Comparison of ENCODE assay signal across 9 mouse cellular contexts in genomic region chr1:176212922-176213644, GRCm38 (mm10).
DNase-seq lines count a peak whose midpoint lies in the region; ATAC-seq and TF ChIP-seq lines count a peak whose summit lies in the region.
"Had no signal": no experiment of that assay in that cellular context is flagged by ENCODE, and none has a peak within 500 bp of the region (broad histone marks: within the 10 kb centered on the region; RNA-seq: fewer than 3 reads in every experiment).

No protein-coding gene starts in this region.

- WGBS in cerebellum, adult 2 months, result 12% methylated on average over 9 of the region's 9 CpGs
- 55% methylated on average over 9 of the region's 9 CpGs for WGBS in kidney, embryonic 15.5 days
- WGBS in forebrain, postnatal 0 days, result 54% methylated on average over 9 of the region's 9 CpGs
- 58% methylated on average over 9 of the region's 9 CpGs for WGBS in midbrain, embryonic 15.5 days

- H3K4me1 ChIP-seq in cerebellum, adult 2 months (ENCODE audit: control insufficient read depth, insufficient read depth, low read length), result peaks cover 12% of the 10 kb centered on the region; the same call in 1 of the 2 replicates
- H3K4me1 ChIP-seq in kidney, embryonic 15.5 days, result peaks cover 13% of the 10 kb centered on the region
- H3K4me1 ChIP-seq in forebrain, postnatal 0 days (ENCODE audit: insufficient read depth), result 0 out of 2 replicates have a peak, but pooled peaks cover 6% of the 10 kb centered on the region
- H3K4me1 ChIP-seq in midbrain, embryonic 15.5 days, result peaks cover 20% of the 10 kb centered on the region

- peak overlapping the region; percentile 80 for H3K4me3 ChIP-seq in cerebellum, adult 2 months (replicated peaks; ENCODE audit: insufficient read depth, low read depth, low read length)
- H3K4me3 ChIP-seq in kidney, embryonic 15.5 days (replicated peaks), result peak overlapping the region; percentile 22
- no peak overlapping the region for H3K4me3 ChIP-seq in forebrain, postnatal 0 days (ENCODE audit: low read depth, low read length)
- peak overlapping the region; percentile 23 for H3K4me3 ChIP-seq in midbrain, embryonic 15.5 days

- H3K36me3 ChIP-seq in kidney, embryonic 15.5 days, result no peaks in the 10 kb centered on the region
- H3K36me3 ChIP-seq in forebrain, postnatal 0 days (ENCODE audit: insufficient read depth), result no peaks in the 10 kb centered on the region
- no peaks in the 10 kb centered on the region for H3K36me3 ChIP-seq in midbrain, embryonic 15.5 days (replicated peaks)

- no peaks in the 10 kb centered on the region for H3K27me3 ChIP-seq in cerebellum, adult 2 months (ENCODE audit: control insufficient read depth, insufficient read depth, low read length)
- 0 out of 2 replicates have a peak, but pooled peaks cover 4% of the 10 kb centered on the region for H3K27me3 ChIP-seq in kidney, embryonic 15.5 days
- no peaks in the 10 kb centered on the region for H3K27me3 ChIP-seq in forebrain, postnatal 0 days (ENCODE audit: insufficient read depth, low read length)
- no peaks in the 10 kb centered on the region for H3K27me3 ChIP-seq in midbrain, embryonic 15.5 days (replicated peaks)

- H3K27ac ChIP-seq in cerebellum, adult 2 months (ENCODE audit: insufficient read depth, low read length), result peak overlapping the region; percentile 83
- no peak overlapping the region for H3K27ac ChIP-seq in kidney, embryonic 15.5 days
- no peak overlapping the region for H3K27ac ChIP-seq in forebrain, postnatal 0 days (ENCODE audit: low read depth, low read length)
- H3K27ac ChIP-seq in midbrain, embryonic 15.5 days, result peak overlapping the region; percentile 58; the same call in 1 of the 2 replicates
- H3K27ac ChIP-seq: liver, embryonic 14.5 days had no signal

- H3K9ac ChIP-seq in kidney, embryonic 15.5 days, result no peak overlapping the region
- peak overlapping the region; percentile 18; the same call in 1 of the 2 replicates for H3K9ac ChIP-seq in forebrain, postnatal 0 days
- H3K9ac ChIP-seq in midbrain, embryonic 15.5 days, result peak overlapping the region; percentile 15
- H3K9ac ChIP-seq: liver, embryonic 14.5 days had no signal

- no peaks in the 10 kb centered on the region for H3K9me3 ChIP-seq in kidney, embryonic 15.5 days (replicated peaks)
- no peaks in the 10 kb centered on the region for H3K9me3 ChIP-seq in forebrain, postnatal 0 days (ENCODE audit: low read length)
- no peaks in the 10 kb centered on the region for H3K9me3 ChIP-seq in midbrain, embryonic 15.5 days

- no peak for TF ChIP-seq CTCF in cerebellum, adult 2 months (IDR thresholded peaks at IDR 0.05; ENCODE audit: borderline replicate concordance, insufficient read depth, low read depth, low read length)
- no peak for TF ChIP-seq CTCF in forebrain, postnatal 0 days (IDR thresholded peaks at IDR 0.05; ENCODE audit: low read depth)

- peak in 1 of 2 experiments; percentile 60 for DNase-seq in cerebellum, adult 2 months
- DNase-seq in cerebellum, adult 11-12 months, result no peak
- no peak for DNase-seq in kidney, postnatal 10 days
- DNase-seq in forebrain, postnatal 0 days, result no peak
- no peak for DNase-seq in adrenal gland, adult (ENCODE audit: inconsistent age in 2 of 2, low spot score in 1 of 2)
- no peak for DNase-seq in left cerebral cortex, adult 8-10 months (ENCODE audit: low spot score in 2 of 2)

- ATAC-seq in kidney, embryonic 15.5 days (replicated peaks; ENCODE audit: low FRiP score), result no peak; the same call in 1 of the 2 replicates
- ATAC-seq in forebrain, postnatal 0 days, result no peak
- no peak for ATAC-seq in midbrain, embryonic 15.5 days (replicated peaks)

- H3K4me2 ChIP-seq in kidney, embryonic 15.5 days, result peak overlapping the region; percentile 55
- H3K4me2 ChIP-seq in forebrain, postnatal 0 days (ENCODE audit: low read depth), result peak overlapping the region; percentile 51
- peak overlapping the region; percentile 51 for H3K4me2 ChIP-seq in midbrain, embryonic 15.5 days

- no peak for TF ChIP-seq POLR2A in cerebellum, adult 2 months (IDR thresholded peaks at IDR 0.05; ENCODE audit: borderline replicate concordance, insufficient read depth, low read length)

Comparison
In these comparisons a context has a peak if more than half of its experiments do, and no peak if none do; other contexts are left out.
1. H3K27ac ChIP-seq: peak in cerebellum, adult 2 months (single experiment) and midbrain, embryonic 15.5 days (single experiment); none in kidney, embryonic 15.5 days (single experiment) and forebrain, postnatal 0 days (single experiment).
2. Peak in every context shown above with its lines, with median percentiles within 50 percentile points of each other: H3K4me2 ChIP-seq.